Mouse (Mus musculus) liver, adult (tissue): Measurements from ENCODE around the gene Cd248.

ENCODE experiments used
- GATA4 ChIP-seq: IDR thresholded peaks from 2 replicates; pipeline ENCODE4 v1.6.1; 2014; ENCODE audit warnings: mild to moderate bottlenecking, low read length; ENCODE audit not compliant: insufficient replicate concordance

Gene Cd248

DNA sequence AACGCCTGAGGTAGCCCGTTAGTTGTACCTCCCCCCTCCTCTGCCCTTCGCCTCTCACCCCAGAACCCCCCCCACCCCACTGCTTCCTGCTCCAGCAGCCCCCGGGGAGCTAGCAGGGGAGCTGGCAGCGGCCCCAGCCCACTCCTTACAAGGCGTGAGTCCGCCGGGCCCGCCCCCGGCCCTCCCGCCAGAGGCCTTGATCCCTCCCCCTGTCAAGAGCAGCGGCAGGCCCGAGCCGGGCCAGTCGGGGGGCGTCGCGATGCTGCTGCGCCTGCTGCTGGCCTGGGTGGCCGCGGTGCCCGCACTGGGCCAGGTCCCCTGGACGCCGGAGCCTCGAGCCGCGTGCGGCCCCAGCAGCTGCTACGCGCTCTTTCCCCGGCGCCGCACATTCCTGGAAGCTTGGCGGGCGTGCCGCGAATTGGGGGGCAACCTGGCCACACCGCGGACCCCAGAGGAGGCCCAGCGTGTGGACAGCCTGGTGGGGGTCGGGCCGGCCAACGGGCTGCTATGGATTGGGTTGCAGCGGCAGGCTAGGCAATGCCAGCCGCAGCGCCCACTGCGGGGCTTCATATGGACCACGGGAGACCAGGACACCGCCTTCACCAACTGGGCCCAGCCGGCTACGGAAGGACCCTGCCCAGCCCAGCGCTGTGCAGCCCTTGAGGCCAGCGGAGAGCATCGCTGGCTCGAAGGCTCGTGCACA lies at the start of gene Cd248:
TSS of gene Cd248 (plus strand) at position 212 of the 703 bp plus-strand sequence.
- no peak for TF ChIP-seq GATA4

DNA sequence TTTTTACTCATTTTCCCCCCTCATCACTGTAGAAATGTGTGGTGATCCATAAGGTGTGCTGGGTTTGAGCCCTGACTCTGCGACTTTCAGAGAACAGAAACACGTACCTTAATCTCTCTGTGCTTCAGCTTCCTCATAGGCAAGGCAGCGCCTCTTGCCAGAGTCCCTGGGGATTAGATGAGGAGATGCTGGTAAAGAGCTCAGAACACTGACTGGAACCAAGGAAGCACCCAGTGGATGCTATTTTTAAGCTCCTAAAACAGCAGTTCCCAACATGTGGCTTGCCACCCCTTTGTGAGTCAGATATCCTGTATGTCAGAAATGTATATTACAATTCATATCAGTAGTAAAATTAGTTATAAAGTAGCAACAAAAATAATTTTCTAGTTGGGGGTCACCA lies 49.7 kb upstream of the Cd248 start:
- no peak for TF ChIP-seq GATA4

DNA sequence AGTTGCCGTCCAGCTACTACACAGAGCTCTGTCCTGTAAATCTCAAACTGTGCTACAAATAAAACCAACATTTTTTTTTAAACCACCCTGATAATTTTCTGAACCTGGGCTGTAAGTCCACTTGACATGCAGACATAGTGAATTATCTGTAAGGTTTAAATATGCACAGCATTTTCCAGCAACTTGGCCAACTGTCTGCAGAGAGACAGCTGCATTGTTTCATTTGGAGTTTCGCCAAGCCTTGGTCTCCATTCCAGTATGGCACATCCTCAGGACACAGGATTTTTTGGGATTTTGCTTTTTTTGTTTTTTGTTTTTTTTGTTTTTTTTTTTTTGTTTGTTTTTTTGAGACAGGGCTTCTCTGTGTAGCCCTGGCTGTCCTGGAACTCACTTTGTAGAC lies 46.5 kb upstream of the Cd248 start:
- no peak for TF ChIP-seq GATA4

DNA sequence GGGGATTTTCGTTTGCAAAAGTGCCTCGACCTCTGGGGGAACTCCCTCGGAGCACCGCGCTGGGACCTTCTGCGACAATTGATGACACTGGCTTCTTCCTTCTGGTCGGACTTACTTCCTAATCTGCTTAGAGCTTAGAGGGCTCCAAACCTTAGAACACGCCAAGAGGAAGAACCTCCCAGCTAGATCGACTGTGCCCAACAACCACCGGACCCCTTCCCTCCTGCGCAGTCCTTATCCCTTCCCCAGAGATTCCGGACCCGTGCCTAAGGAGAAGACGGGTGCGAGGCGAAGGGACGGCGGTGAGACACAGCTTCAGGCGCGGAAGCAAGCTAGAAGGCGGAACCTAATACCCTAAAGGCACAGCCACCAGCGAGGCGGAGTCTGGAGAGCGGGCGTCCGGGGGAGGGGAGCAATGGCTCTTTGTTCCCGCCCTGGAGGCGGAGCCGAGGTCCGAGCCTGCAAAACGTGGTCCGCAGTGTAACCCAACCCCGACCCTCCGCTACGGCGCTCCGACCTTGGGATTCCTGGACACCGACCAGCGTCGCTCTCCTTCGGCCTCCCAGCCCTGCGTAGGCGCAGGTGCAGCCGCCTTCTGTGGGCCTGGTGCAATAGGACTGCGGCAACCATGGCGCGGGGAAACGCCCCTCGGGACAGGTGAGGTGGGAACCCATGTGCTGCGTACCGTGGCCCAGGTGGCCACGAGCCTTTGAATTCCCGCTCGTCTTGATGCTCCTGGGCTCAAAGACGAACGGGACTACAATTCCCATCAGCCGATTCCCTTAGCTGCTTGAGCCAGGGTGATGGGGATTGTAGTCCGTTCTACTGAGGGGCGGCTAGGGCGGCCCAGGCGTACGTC lies 44.0 kb upstream of the Cd248 start, which contains the start of gene Slc29a2:
TSS of gene Slc29a2 (plus strand) at position 240 of the 859 bp plus-strand sequence.
- TF ChIP-seq GATA4: no peak

DNA sequence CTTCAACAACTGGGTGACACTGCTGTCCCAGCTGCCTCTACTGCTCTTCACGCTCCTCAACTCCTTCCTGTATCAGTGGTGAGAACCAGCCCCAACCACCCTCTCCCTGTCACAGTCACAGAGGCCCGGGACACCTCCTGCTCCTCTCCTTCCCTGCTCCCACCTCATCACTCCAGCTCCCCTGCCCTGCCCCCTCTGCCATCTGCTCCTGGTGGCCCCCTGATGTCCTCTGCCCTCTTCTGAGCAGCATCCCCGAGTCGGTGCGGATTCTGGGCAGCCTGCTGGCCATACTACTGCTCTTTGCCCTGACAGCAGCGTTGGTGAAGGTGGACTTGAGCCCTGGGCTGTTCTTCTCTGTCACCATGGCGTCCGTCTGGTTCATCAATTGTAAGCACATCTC lies 41.8 kb upstream of the Cd248 start:
- no peak for TF ChIP-seq GATA4

DNA sequence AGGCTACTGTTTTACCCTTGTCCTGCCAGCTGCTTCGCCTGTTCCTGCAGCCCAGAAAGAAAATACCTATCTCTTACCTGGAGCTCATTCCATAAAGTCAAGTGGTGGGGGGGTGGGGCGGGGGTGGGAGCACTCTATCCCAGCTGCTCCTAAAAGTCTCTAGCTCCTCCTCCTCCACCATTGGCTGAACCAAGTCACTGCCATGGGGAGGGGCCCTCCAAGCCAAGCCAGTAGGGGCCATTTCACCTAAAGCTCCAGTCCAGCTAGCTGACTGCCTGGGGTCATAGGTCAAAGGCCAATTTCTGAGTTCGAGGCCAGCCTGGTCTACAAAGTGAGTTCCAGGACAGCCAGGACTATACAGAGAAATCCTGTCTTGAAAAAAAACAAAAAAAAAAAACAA lies 35.2 kb upstream of the Cd248 start:
- no peak for TF ChIP-seq GATA4

DNA sequence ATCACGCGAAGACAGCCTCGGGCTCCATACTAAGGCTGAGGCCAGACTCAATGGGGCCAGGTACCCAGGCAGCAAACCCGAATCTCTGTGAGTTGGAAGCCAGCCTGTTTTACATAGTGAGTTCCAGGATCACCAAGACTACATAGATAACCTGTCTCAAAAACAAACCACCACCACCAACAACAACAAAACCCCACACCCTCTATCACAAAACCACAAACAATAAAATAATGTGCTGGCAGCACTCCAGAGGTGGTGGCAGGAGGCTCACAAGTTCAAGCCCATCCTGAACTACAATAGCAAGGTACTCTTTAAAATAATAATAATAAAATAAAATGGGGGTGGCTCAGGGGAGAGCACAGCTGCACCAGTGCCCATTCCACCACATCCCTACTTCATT lies 31.3 kb upstream of the Cd248 start:
- TF ChIP-seq GATA4: no peak

DNA sequence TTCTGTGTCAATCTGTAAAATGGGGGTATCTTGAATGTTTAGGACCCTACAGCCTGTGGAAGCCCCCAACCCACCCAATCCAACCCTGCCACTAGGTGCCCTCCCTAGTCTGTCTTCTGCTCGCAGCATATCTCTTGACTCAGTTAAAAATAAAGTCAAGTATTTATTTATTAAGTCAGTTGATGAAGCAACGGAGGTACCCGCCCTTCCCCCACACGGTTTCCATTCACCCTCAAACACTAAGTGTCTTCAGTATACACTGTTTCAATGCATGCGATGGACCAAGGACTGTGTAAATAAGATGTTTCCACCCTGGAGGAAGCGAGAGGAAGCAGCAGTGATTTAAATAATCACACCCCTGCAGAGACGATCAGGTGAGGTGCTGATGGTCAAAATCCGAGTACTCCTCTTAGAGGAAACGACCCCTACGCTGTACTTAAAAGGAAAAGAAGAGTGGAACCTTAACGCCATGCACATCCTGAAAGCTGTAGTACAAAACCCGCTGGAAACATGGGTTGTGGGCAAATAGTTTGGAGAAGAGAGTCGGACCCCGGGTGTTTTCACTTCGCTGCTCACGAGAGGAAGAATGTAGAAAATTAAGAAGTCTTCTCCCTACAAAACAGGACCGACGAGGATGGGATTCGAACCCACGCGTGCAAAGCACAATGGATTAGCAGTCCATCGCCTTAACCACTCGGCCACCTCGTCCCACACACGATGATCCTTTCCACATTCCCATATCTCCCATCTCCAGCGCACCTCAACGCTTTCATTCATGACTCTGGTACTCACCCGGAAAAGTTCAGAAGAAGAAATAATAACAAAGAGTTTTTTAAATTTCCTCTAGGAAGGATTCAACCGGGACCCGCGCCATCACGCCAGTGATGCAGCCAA lies 30.0 kb upstream of the Cd248 start:
- TF ChIP-seq GATA4: no peak

DNA sequence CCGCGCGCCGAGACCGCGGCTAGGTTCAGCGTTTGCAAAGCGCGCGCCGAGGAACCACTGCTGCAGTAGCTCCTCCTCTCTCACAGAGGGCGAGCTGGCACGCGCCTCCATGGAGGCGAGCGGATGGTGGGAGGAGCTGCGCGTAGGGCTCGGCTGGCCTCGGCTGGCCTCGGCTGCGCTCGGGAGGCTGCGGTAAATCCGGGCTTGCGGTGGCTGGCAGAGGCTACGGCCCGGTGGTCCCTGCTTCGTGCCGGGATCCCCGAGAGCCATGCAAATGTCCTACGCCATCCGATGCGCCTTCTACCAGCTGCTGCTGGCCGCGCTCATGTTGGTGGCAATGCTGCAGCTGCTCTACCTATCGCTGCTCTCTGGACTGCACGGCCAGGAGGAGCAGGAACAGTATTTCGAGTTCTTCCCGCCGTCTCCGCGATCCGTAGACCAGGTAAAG lies 29.1 kb upstream of the Cd248 start, which contains the start of the genes B4gat1 and AC124502.3:
TSS of gene B4gat1 (plus strand) at position 118 of the 448 bp plus-strand sequence.
TSS of gene AC124502.3 (plus strand) at position 183 of the 448 bp plus-strand sequence.
- TF ChIP-seq GATA4: no peak

DNA sequence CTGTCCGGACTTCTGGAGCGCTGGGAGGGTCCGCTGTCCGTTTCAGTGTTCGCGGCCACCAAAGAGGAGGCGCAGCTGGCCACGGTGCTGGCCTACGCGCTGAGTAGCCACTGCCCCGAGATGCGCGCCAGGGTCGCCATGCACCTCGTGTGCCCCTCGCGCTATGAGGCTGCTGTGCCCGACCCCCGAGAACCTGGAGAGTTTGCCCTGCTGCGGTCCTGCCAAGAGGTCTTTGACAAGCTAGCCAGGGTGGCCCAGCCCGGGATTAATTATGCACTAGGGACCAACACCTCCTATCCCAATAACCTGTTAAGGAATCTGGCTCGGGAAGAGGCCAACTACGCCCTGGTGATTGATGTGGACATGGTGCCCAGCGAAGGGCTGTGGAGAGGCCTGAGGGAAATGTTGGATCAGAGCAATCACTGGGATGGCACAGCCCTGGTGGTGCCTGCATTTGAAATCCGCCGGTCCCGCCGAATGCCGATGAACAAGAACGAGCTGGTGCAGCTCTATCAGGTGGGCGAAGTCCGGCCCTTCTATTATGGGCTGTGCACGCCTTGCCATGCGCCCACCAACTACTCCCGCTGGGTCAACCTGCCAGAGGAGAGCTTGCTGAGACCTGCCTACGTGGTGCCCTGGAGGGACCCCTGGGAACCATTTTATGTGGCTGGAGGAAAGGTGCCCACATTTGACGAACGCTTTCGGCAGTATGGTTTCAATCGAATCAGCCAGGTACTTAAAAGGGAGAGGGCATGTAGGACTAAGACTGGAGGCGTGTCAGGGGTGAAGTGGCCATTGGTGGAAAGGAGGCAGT lies 28.4 kb upstream of the Cd248 start:
- no peak for TF ChIP-seq GATA4

DNA sequence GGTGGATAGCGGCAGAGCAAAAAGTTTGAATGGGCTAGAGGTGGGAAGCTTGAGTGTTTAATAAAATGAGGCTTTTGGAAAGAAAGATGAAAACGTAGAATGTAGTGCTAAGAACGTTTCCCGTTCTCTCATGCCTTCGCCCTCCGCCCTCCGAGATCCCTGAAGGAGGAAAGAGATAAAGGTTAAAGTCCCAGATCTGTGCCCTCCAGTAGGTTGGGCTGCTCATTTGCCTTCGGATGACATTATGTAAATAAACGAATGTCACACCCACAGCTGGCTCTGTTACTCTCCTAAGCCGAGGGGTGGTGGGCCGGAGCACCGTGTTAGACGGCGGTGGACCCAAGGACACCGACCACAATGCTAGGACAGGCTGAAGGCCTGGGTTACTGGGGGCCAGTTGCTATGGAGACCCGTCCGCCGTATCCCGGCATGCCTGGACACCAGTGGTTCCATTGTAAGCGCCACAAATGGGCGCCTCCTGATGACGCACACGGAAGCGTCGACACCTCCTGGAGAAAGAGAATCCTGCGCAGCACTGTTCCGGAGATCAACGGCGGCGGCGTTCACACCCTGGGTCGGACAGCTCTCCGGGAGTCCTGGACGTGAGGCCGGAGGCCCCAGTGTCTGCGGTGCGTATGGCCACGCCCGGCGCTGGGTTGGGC lies 26.9 kb upstream of the Cd248 start, which contains the start of gene Brms1:
TSS of gene Brms1 (plus strand) at position 493 of the 662 bp plus-strand sequence.
- no peak; the same call in 1 of the 2 replicates for TF ChIP-seq GATA4

DNA sequence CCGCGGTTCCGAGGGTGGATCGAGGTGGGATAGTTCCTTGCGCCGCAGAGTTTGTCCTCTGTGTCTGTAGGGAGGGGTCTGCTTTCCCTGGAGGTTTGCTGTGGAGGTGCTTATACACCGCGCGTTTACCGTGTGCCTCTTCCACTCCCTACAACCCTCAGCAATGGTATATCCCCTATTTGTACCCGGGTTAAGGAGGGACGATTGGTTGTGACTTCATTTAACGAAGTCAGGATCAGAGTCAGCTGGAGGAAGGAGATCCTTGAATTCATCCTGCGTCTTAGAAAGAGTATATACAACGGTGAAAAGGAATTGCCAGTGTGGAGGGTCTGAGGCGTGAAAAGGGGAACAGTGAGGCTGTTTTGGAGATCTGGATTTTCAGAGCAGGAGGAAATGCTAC lies 26.3 kb upstream of the Cd248 start:
- no peak for TF ChIP-seq GATA4

DNA sequence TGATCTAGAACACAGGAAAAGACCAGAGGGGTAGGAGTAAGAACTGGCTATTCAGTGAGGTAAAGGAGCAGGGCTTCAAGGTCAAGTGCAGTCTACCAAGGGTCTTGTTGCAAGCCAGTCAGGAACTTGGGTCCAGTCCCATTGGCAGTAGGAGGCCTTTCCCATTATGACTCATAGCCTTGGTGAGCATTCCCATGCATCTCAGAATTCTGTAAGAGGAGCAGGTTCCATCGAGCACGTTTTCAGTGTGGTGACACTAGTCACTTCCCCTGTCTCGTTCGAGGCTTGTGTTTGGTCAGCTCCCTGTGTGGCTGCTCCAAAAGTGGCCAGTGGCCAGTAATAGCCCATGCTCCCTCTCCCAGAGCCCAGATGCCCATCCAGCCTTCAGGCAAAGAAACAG lies 22.3 kb upstream of the Cd248 start:
- TF ChIP-seq GATA4: no peak

DNA sequence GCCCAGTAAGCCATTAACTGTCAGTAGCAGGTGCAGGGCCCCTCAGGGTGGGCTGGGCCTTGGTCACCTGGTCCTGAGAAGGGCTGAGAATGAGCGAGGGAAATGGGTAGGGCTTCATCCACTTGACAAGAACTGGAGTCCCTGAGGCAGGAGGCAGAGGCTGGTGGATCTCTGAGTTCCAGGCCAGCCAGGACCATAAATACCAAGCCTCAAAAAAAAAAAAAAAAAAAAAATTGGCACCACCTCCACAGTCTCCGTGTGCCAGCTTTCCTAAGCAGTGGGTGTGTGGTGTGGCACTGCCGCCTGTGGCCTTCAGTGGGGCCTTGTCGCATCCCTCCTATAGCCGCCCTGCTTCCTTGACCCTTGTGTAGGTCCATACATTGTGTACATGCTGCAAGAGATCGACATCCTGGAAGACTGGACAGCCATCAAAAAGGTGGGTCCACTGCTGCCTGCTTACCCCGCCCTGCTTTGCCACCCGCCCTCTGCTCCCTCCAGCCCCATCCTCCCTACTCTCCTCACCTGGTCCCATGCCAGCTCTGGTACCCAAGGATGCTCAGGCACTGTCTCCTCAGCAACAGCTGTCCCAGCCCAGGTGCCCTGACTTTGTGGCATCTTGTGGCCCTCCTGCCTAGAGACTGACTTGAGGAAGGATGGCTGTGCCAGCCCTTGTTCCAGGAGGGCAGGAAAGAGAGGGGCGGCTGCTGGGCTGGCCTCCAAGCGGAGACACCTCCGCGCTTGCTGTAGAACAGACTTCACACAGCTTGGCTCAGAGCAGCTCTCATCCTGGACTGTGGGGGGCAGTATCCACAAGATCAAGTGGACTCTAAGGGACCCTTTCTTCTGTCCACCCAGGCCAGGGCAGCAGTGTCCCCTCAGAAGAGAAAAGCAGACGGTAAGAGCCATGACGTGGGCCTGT lies 19.5 kb upstream of the Cd248 start:
- TF ChIP-seq GATA4: no peak
